Mouse (Mus musculus) kidney, adult 8-10 months (tissue): ENCODE measurements around the gene Ctnnbip1.
A peak's percentile ranks its signal among the peaks of the same experiment; 100 is the strongest.
"Not testable (repeated sequence)": the region's sequence is repeated elsewhere in the genome, so short reads cannot be mapped to it uniquely, and the experiment has no call there.

Experiments used
- DNase-seq, 2 experiments: peaks; one replicate each; pipeline ENCODE4 v3.0.0; 2022

The Ctnnbip1 gene

GRCm38 (mm10) chr4:149590200-149590599, 72.2 kb downstream of the Ctnnbip1 start:
- no peak for DNase-seq

DNA sequence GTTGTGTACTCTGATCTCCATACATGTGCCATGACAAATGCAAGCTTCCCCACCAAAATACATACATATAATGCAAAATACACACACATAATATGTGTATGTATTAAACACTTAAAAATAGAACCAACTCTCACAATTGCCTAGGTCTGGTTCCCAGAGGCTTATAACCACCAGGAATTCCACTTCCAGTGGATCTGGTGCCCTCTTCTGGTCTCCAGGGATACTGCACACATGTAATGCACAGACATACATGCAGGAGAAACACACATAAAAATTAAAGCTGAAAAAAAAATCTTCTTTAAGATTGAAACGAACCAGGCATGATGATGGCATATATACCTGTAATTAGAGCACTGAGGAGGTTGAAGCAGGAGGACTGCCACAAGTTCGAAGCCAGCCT, 73.5 kb downstream of the Ctnnbip1 start:
- DNase-seq: no peak

DNA sequence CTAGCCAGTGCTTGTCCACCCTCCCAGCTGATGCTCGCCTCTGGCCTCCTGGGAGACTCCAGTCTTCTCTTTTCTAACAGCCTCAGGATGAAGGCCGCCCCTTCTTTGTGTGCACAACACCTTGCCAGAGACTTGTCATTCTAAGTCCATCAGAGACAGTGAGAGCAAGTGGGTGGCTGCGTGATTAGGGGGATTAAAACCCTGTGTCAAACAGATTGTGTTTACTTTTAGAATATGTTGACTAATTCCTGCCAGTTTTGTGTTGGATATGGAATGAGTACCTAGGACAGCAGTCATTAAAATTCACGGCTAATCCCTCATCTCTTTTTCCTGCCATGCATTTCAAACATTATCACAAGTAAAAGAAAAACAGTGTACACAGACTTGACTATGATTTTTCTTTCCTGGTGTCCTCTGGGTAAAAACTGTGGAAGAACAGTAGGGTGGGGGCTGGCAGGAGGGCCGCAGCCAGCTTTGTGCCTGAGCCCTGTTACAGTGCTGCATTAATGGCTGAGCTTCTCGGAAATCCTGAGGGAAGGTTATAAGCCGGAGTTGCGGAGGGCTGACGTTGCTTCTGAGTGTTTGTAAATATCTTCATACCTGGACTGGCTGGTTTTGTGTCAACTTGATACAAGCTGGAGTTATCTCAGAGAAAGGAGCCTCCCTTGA, 77.0 kb downstream of the Ctnnbip1 start:
- DNase-seq: no peak

DNA sequence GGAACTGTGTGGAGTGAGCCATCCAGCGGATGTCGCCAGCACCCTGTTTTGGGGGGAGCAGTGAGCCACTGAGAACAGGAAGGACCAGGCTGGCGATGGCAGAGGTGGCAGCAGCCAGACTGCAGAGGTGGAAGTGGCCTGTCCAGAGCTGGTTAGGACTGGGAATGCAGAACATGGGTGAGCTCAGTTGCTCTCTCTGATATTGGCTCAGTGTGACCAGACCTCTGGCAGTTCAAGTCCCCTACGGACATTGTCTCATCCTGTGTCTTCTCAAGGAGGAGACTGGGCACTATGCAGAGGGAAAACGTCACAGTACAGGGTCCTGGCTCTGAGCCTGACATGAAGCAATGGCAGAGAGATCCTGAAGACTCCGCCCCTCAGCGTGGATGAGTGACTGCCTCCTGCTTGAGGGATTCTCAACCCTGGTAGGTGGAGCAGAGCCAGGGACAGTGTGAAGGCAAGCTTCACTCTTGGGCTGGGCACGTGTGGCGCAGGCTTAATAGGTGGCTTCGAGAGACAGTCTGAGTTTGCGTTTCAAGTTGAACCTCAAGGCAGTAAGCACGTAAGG, 79.7 kb downstream of the Ctnnbip1 start:
- peak in 1 of 2 experiments; percentile 19 for DNase-seq

DNA sequence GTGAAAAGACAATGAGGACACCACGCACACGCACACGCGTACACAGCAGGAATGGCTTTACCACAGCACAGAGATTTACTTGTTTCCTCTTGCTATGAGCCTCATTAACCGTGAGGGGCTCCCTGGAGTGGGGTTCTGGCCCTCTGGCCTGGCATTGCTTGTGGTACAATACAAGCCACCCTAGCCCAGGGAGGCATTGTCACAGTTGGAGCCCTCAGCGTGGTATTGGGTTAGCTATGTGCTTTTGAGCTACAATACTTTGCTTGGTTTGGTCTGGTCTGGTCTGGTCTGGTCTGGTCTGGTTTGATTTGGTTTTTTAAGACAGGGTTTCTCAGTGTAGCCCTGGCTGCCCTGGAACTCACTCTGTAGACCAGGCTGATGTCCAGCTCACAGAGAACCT, 81.5 kb downstream of the Ctnnbip1 start:
- no peak for DNase-seq

DNA sequence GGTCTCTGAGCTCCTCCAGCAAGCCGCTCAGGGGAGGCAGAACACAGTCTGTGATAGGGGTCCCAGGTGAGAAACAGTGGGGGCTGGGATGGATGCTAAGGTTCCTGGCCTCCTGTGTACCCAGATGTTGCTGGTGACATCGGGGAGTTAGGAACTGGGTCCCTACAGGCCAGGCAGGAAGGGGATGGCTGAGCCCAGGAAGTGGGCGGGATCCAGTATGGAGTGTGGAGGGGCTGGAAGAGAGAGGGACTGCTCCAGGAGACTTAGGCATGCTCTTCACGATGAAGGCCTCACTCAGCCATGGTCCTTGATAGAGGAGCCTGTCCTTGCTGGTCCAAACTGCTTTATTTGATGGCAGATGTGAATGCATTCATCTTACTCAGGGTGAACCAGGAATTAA, 82.1 kb downstream of the Ctnnbip1 start:
- no peak for DNase-seq

DNA sequence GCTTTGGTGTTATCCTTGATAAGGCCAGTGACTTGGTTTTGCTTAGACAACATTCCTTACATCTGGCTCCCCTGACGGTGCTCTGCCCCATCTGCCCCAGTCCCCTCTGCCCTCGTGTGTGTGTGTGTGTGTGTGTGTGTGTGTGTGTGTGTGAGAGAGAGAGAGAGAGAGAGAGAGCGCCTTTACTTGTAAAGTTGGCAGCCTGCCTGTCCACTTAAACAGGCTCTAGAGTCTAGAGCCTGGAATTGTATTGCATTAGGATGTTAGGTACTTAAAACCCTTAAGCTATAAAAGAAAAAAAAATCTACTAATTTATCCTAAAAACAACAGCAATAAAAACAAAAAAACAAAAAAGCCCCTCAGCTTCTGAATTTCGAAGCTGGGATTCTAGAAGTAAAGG, 83.4 kb downstream of the Ctnnbip1 start:
- DNase-seq: no peak

GRCm38 (mm10) chr4:149602236-149602635, 84.2 kb downstream of the Ctnnbip1 start:
- no peak for DNase-seq

- DNase-seq: no peak
Observed at GRCm38 (mm10) chr4:149603860-149604259, 85.8 kb downstream of the Ctnnbip1 start.

DNA sequence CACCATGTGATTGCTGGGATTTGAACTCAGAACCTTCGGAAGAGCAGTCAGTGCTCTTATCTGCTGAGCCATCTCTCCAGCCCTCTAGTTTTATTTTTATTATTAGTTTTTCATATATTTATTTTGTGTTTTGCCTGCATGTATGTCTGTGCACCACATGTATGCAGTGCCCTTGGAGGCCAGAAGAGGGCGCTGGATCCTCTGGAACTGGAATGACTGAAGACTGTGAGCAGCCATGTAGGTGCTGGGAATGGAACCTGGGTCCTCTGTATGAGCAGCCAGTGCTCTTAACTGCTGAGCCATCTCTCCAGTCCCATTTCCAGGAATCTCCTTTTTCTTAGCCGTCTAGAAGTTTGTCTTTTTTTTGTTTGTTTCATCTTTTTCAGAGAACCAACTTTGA, 86.5 kb downstream of the Ctnnbip1 start:
- no peak for DNase-seq

- DNase-seq: no peak
Observed at GRCm38 (mm10) chr4:149606056-149606455, 88.0 kb downstream of the Ctnnbip1 start.

GRCm38 (mm10) chr4:149606766-149607358, 88.8 kb downstream of the Ctnnbip1 start:
- DNase-seq: no peak

- DNase-seq: no peak
Observed at GRCm38 (mm10) chr4:149607591-149608308, 89.7 kb downstream of the Ctnnbip1 start.

GRCm38 (mm10) chr4:149608309-149608638, 90.2 kb downstream of the Ctnnbip1 start:
- DNase-seq: no peak

DNA sequence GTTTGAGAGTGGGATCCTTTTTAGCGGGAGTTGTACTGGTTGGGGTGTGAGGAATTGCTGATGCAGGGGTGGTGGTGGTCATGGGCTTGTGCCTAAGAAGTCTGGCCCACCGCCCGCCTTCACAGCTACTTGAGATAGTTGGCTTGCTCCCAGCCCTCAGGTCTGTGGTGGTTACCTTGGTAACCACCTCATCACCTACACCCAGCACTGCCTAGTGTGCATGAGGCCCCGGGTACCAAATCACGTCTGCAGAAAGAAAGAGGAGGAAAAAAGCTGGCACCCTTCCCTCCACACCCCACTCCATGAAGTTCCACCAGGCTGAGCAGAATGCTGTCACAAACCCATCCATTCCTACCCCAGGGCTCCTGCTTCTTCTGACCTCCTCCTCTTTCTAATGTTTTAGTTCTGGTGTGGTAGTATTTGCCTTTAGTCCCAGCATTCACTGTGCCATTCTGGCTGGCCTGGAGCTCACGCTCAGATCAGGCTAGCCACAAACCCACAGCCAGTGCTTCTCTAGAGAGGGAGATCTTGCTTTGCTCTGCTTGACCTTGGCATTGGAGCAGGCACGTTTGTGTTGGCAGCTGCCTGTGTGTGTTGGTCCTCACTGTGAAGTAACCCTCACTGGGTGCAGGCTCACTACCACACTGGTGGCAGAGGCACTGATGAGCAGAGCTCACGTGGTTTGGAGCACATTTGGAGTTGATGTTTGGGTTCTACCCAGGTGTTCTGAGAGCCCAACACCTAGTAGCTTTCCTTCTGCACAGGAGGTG, 91.4 kb downstream of the Ctnnbip1 start:
- no peak for DNase-seq

DNA sequence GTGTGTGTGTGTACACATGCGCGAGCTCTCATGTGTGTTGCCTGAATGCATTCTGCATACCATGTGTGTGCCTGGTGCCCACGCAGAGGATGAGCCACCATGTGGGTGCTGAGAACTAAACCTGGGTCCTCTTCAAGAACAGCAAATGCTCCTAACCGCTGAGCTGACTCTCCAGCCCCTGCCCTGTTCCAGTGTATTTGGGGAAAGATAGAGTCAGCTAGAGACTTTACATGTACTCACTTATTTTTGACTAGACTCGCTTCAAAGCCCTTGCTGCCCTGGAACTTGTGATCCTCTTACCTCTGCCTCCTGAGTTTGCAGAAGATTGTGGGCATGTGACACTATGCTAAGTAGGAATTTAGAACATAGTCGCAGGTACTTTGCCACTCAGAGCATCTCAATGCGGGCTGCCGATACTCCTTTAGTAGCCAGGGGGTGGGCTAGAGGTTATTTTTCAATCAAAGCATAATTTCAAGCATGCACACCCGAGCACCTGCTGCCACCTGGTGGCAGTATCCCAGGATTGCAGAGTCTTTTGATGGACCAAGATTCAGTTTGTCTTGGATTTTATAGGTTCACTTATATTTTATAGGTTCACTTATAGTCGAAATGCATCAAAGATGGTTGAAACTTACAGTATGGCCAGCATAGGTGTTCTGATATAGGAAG, 93.5 kb downstream of the Ctnnbip1 start:
- peak in 1 of 2 experiments; percentile 52 for DNase-seq

- not testable (repeated sequence) for DNase-seq
Observed at GRCm38 (mm10) chr4:149613497-149613896, 95.5 kb downstream of the Ctnnbip1 start.

- DNase-seq: no peak
Observed at GRCm38 (mm10) chr4:149614869-149615268, 96.8 kb downstream of the Ctnnbip1 start.
